In the genomic region with DNA sequence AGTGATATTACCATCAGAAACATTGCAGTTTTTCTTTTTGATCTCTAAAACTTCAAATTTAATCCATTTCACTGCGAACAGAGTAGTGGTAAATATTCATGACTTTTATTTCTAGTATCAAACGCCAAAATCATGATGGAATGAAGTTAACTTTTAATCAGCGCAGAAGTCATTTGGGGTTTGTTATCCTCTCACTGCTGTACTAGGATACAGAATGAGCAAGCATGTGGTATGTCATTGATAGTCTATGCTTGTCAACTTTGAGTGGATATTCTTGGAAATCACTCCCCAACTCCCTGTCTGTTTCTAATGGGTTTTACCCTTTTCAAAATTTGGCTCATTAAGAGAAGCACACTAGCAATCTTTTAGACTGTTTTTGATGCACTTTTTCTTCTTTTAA, we compare ENCODE assay signal across 21 mouse cellular contexts.
DNase-seq lines count a peak whose midpoint lies in the region; ATAC-seq and TF ChIP-seq lines count a peak whose summit lies in the region.
"Had no signal": no experiment of that assay in that cellular context is flagged by ENCODE, and none has a peak within 500 bp of the region (broad histone marks: within the 10 kb centered on the region; RNA-seq: fewer than 3 reads in every experiment).

No protein-coding gene starts in this region.

- WGBS in forebrain, postnatal 0 days, result 71% methylated on average over 3 of the region's 3 CpGs
- 90% methylated on average over 3 of the region's 3 CpGs for WGBS in forebrain, embryonic 11.5 days
- 92% methylated on average over 3 of the region's 3 CpGs for WGBS in midbrain, embryonic 11.5 days
- WGBS in midbrain, embryonic 10.5 days, result 95% methylated on average over 3 of the region's 3 CpGs
- WGBS in midbrain, embryonic 15.5 days, result 84% methylated on average over 3 of the region's 3 CpGs
- WGBS in midbrain, embryonic 14.5 days, result 84% methylated on average over 3 of the region's 3 CpGs

- no peaks in the 10 kb centered on the region for H3K9me3 ChIP-seq in forebrain, postnatal 0 days (ENCODE audit: low read length)
- H3K9me3 ChIP-seq in forebrain, embryonic 11.5 days (ENCODE audit: control insufficient read depth, low read length), result no peaks in the 10 kb centered on the region
- no peaks in the 10 kb centered on the region for H3K9me3 ChIP-seq in midbrain, embryonic 11.5 days (ENCODE audit: control insufficient read depth, low read length)
- no peaks in the 10 kb centered on the region for H3K9me3 ChIP-seq in midbrain, embryonic 10.5 days (replicated peaks)
- no peaks in the 10 kb centered on the region for H3K9me3 ChIP-seq in midbrain, embryonic 15.5 days
- no peaks in the 10 kb centered on the region for H3K9me3 ChIP-seq in midbrain, embryonic 14.5 days (ENCODE audit: control insufficient read depth, low read length)
- H3K9me3 ChIP-seq: G1E had no signal

- H3K27me3 ChIP-seq in forebrain, postnatal 0 days (ENCODE audit: insufficient read depth, low read length), result no peaks in the 10 kb centered on the region
- no peaks in the 10 kb centered on the region for H3K27me3 ChIP-seq in forebrain, embryonic 11.5 days (ENCODE audit: control insufficient read depth, insufficient read depth, low read length)
- H3K27me3 ChIP-seq in midbrain, embryonic 11.5 days (ENCODE audit: control insufficient read depth, insufficient read depth, low read length), result no peaks in the 10 kb centered on the region
- no peaks in the 10 kb centered on the region for H3K27me3 ChIP-seq in midbrain, embryonic 10.5 days (ENCODE audit: low read depth, poor library complexity, severe bottlenecking)
- no peaks in the 10 kb centered on the region for H3K27me3 ChIP-seq in midbrain, embryonic 15.5 days (replicated peaks)
- no peaks in the 10 kb centered on the region for H3K27me3 ChIP-seq in midbrain, embryonic 14.5 days (ENCODE audit: control insufficient read depth, insufficient read depth, low read length)
- H3K27me3 ChIP-seq: CH12.LX, Patski had no signal

- H3K36me3 ChIP-seq in forebrain, postnatal 0 days (ENCODE audit: insufficient read depth), result no peaks in the 10 kb centered on the region
- H3K36me3 ChIP-seq in forebrain, embryonic 11.5 days (ENCODE audit: control insufficient read depth, insufficient read depth, low read length), result no peaks in the 10 kb centered on the region
- H3K36me3 ChIP-seq in midbrain, embryonic 11.5 days (ENCODE audit: control insufficient read depth, insufficient read depth, low read length), result no peaks in the 10 kb centered on the region
- no peaks in the 10 kb centered on the region for H3K36me3 ChIP-seq in midbrain, embryonic 10.5 days
- H3K36me3 ChIP-seq in midbrain, embryonic 15.5 days (replicated peaks), result no peaks in the 10 kb centered on the region
- H3K36me3 ChIP-seq in midbrain, embryonic 14.5 days (ENCODE audit: control insufficient read depth, insufficient read depth, low read length), result no peaks in the 10 kb centered on the region
- H3K36me3 ChIP-seq: G1E had no signal

- no peak overlapping the region for H3K27ac ChIP-seq in forebrain, postnatal 0 days (ENCODE audit: low read depth, low read length)
- no peak overlapping the region for H3K27ac ChIP-seq in forebrain, embryonic 11.5 days (ENCODE audit: low read depth, low read length)
- no peak overlapping the region for H3K27ac ChIP-seq in midbrain, embryonic 11.5 days (ENCODE audit: low read depth, low read length)
- no peak overlapping the region for H3K27ac ChIP-seq in midbrain, embryonic 10.5 days (replicated peaks)
- no peak overlapping the region for H3K27ac ChIP-seq in midbrain, embryonic 15.5 days
- no peak overlapping the region for H3K27ac ChIP-seq in midbrain, embryonic 14.5 days (replicated peaks; ENCODE audit: low read depth, low read length)

- no peak overlapping the region for H3K4me2 ChIP-seq in forebrain, postnatal 0 days (ENCODE audit: low read depth)
- H3K4me2 ChIP-seq in forebrain, embryonic 11.5 days (ENCODE audit: low read depth, low read length, severe bottlenecking), result no peak overlapping the region
- H3K4me2 ChIP-seq in midbrain, embryonic 11.5 days, result no peak overlapping the region
- no peak overlapping the region for H3K4me2 ChIP-seq in midbrain, embryonic 15.5 days
- no peak overlapping the region for H3K4me2 ChIP-seq in midbrain, embryonic 14.5 days (ENCODE audit: low read length)

- ATAC-seq in forebrain, postnatal 0 days, result peak; percentile 54; the same call in 1 of the 2 replicates
- ATAC-seq in forebrain, embryonic 11.5 days (replicated peaks; ENCODE audit: low FRiP score), result no peak
- ATAC-seq in midbrain, embryonic 11.5 days (ENCODE audit: low FRiP score), result no peak
- 0 out of 2 replicates have a peak, but pooled peaks have one; percentile 11 for ATAC-seq in midbrain, embryonic 15.5 days (replicated peaks)
- ATAC-seq in midbrain, embryonic 14.5 days (ENCODE audit: low FRiP score, low TSS enrichment), result no peak
- ATAC-seq: activated CD4-positive, CD25-positive, alpha-beta regulatory T cell, adult 4 months; CD4-positive, CD25-positive, alpha-beta regulatory T cell, adult 4 months; Patski had no signal

- H3K4me3 ChIP-seq in forebrain, postnatal 0 days (ENCODE audit: low read depth, low read length), result no peak overlapping the region
- H3K4me3 ChIP-seq in forebrain, embryonic 11.5 days (ENCODE audit: low read depth, low read length), result no peak overlapping the region
- H3K4me3 ChIP-seq in midbrain, embryonic 11.5 days (ENCODE audit: low read depth, low read length), result no peak overlapping the region
- no peak overlapping the region for H3K4me3 ChIP-seq in midbrain, embryonic 10.5 days
- no peak overlapping the region for H3K4me3 ChIP-seq in midbrain, embryonic 15.5 days
- no peak overlapping the region for H3K4me3 ChIP-seq in midbrain, embryonic 14.5 days (replicated peaks; ENCODE audit: low read depth, low read length)

- no peak for DNase-seq in forebrain, postnatal 0 days
- no peak for DNase-seq in forebrain, embryonic 11.5 days (ENCODE audit: low spot score)
- peak; percentile 60 for DNase-seq in midbrain, embryonic 11.5 days (ENCODE audit: low spot score, missing footprints)
- no peak for DNase-seq in midbrain, embryonic 10.5 days (ENCODE audit: low spot score)
- no peak for DNase-seq in midbrain, embryonic 14.5 days
- DNase-seq: adrenal gland, adult 2 months; adrenal gland, adult 8-10 months; adrenal gland, postnatal 10 days; adrenal gland, postnatal 14 days; adrenal gland, postnatal 25 days; adrenal gland, postnatal 36 days; B cell, adult 2 months; cerebellum, adult 11 months; cerebellum, adult 11-12 months; cerebellum, adult 18-20 months had no signal

- H3K4me1 ChIP-seq in forebrain, postnatal 0 days (ENCODE audit: insufficient read depth), result no peaks in the 10 kb centered on the region
- H3K4me1 ChIP-seq in forebrain, embryonic 11.5 days (replicated peaks; ENCODE audit: control insufficient read depth, insufficient read depth, low read length), result no peaks in the 10 kb centered on the region
- H3K4me1 ChIP-seq in midbrain, embryonic 11.5 days (ENCODE audit: control insufficient read depth, insufficient read depth, low read length), result no peaks in the 10 kb centered on the region
- no peaks in the 10 kb centered on the region for H3K4me1 ChIP-seq in midbrain, embryonic 10.5 days
- no peaks in the 10 kb centered on the region for H3K4me1 ChIP-seq in midbrain, embryonic 15.5 days
- H3K4me1 ChIP-seq in midbrain, embryonic 14.5 days (ENCODE audit: control insufficient read depth, insufficient read depth, low read length), result no peaks in the 10 kb centered on the region

- H3K9ac ChIP-seq in forebrain, postnatal 0 days, result no peak overlapping the region
- no peak overlapping the region for H3K9ac ChIP-seq in forebrain, embryonic 11.5 days (ENCODE audit: low read length)
- no peak overlapping the region for H3K9ac ChIP-seq in midbrain, embryonic 11.5 days (ENCODE audit: low read length)
- H3K9ac ChIP-seq in midbrain, embryonic 15.5 days, result no peak overlapping the region
- no peak overlapping the region for H3K9ac ChIP-seq in midbrain, embryonic 14.5 days (replicated peaks; ENCODE audit: low read length)

- TF ChIP-seq CTCF in forebrain, postnatal 0 days (IDR thresholded peaks at IDR 0.05; ENCODE audit: low read depth), result no peak

Comparison
In these comparisons a context has a peak if more than half of its experiments do, and no peak if none do; other contexts are left out.
1. ATAC-seq: peak in forebrain, postnatal 0 days (single experiment) and midbrain, embryonic 15.5 days (single experiment); none in forebrain, embryonic 11.5 days (single experiment), midbrain, embryonic 11.5 days (single experiment) and midbrain, embryonic 14.5 days (single experiment).